ENCODE assay signal across 21 mouse cellular contexts in the genomic region with DNA sequence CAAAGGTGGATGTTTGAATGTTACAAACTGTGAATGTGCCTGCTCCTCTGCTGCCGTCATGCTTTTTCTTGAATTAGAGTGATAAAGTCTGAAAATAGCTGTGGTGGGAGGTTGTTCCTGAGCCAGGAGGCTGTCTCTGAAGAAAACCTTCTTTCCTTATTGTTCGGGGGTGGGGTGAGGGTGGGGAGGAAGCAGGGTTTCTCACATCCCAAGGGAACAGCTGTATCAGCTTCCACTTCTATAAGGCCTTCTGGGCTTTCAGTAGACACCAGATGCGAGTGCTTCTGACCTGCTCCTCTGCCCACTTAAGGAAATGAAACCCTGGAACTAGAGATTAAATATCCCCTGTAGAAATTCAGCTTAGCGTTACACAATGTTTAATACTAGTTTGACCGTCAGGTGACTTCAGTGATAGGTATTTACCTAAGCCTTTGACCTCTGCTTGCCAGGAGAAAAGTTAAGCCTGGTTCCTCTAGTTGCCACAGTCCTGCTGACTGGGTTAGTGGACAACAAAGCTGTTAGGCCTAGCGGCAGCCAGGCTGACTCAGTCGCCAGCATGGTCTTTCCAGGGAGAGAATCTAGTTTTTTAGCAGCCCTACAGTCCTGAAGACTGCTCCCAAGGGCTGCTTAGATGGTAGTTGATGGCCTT. TPM values are rescaled to one million over a fixed set of nuclear protein-coding genes. Genes with fewer than 3 reads are reported as not detected.
DNase-seq lines count a peak whose midpoint lies in the region; TF ChIP-seq lines count a peak whose summit lies in the region.
"Had no signal": no experiment of that assay in that cellular context is flagged by ENCODE, and none has a peak within 500 bp of the region (broad histone marks: within the 10 kb centered on the region; RNA-seq: fewer than 3 reads in every experiment).

No protein-coding gene starts in this region.

- peaks cover 2 to 32% of the 10 kb centered on the region in 2 experiments; a peak in 3 of 4 replicates for H3K4me1 ChIP-seq in CH12.LX (ENCODE audit: control insufficient read depth in 1 of 2, insufficient read depth in 2 of 2)
- H3K4me1 ChIP-seq: embryonic facial prominence, embryonic 13.5 days; forebrain, embryonic 12.5 days; neural tube, embryonic 15.5 days had no signal

- peaks cover 0 to 3% of the 10 kb centered on the region in 2 experiments for H3K36me3 ChIP-seq in CH12.LX (replicated peaks in 1 of 2; ENCODE audit: control insufficient read depth in 1 of 2, insufficient read depth in 1 of 2, low read length in 1 of 2)

- no peak overlapping the region for H3K4me3 ChIP-seq in left cerebral cortex, adult 2 months
- H3K4me3 ChIP-seq in CH12.LX (replicated peaks in 1 of 3; ENCODE audit: low read depth in 2 of 3, low read length in 2 of 3, poor library complexity in 1 of 3) = no peak overlapping the region
- H3K4me3 ChIP-seq: embryonic facial prominence, embryonic 13.5 days; forebrain, embryonic 12.5 days; megakaryocyte, embryonic 14.5 days; neural tube, embryonic 15.5 days had no signal

- peak; percentile 6 for DNase-seq in heart, adult 8-10 months (ENCODE audit: low spot score)
- no peak for DNase-seq in heart, postnatal 10 days
- no peak for DNase-seq in left cerebral cortex, adult 2 months (ENCODE audit: extremely low spot score in 1 of 2, low spot score in 2 of 2)
- no peak for DNase-seq in left cerebral cortex, adult 8-10 months (ENCODE audit: low spot score in 2 of 2)
- DNase-seq in CH12.LX (ENCODE audit: extremely low read depth) = peak; percentile 39
- peak; percentile 36 for DNase-seq in gonadal fat pad, adult 2 months (ENCODE audit: low read depth)
- DNase-seq in urinary bladder, postnatal 14 days (ENCODE audit: low spot score) = no peak
- DNase-seq: adrenal gland, postnatal 36 days; cerebellum, adult 11 months; cerebellum, postnatal 36 days; gastrocnemius, postnatal 25 days; kidney, adult 2 months; lung, embryonic 14.5 days; retina, postnatal 1 day; spleen, adult 18-20 months had no signal

- intact Hi-C loops in heart, postnatal 10 days (cut with DNase I) = no loop called here
- intact Hi-C loops in left cerebral cortex, adult 2 months (cut with DNase I) = loop anchor here (1.0 to 2.0 kb wide), 2 partner anchors 50 to 103 kb away; a partner anchor contains a TSS

- H3K79me2 ChIP-seq in CH12.LX (replicated peaks; ENCODE audit: control insufficient read depth, extremely low read depth, insufficient read depth, poor library complexity, severe bottlenecking) = no peaks in the 10 kb centered on the region

- in situ Hi-C loops in CH12.LX (cut with MboI; ENCODE audit: low pct_ligation_motif_present, low pct_unique_long_range_greater_than_20kb, low sequenced_read_pairs) = no loop called here

- TF ChIP-seq POLR2A in CH12.LX (IDR thresholded peaks at IDR 0.05; ENCODE audit: low read depth, low read length) = no peak

- dilution Hi-C loops in CH12.LX (cut with MboI; ENCODE audit: extremely low pct_ligation_motif_present, extremely low pct_unique_long_range_greater_than_20kb, low sequenced_read_pairs) = no loop called here

- peak overlapping the region; percentile 60; the same call in 1 of the 2 replicates for H3K4me2 ChIP-seq in CH12.LX (ENCODE audit: insufficient read depth, low read depth, poor library complexity, severe bottlenecking)
- H3K4me2 ChIP-seq: embryonic facial prominence, embryonic 13.5 days; forebrain, embryonic 12.5 days; hindbrain, embryonic 14.5 days; lung, embryonic 14.5 days; neural tube, embryonic 15.5 days had no signal

- peak; percentile 50 for TF ChIP-seq EP300 in CH12.LX (IDR thresholded peaks at IDR 0.05; ENCODE audit: low read length)

- TF ChIP-seq RAD21 in CH12.LX (IDR thresholded peaks at IDR 0.05; ENCODE audit: low read depth, low read length) = no peak

- H3K27me3 ChIP-seq in CH12.LX (replicated peaks) = no peaks in the 10 kb centered on the region
- H3K27me3 ChIP-seq: embryonic facial prominence, embryonic 13.5 days; forebrain, embryonic 12.5 days; megakaryocyte, embryonic 14.5 days; neural tube, embryonic 15.5 days had no signal

- no peaks in the 10 kb centered on the region for H3K9me3 ChIP-seq in CH12.LX (replicated peaks; ENCODE audit: low read length)
- H3K9me3 ChIP-seq: embryonic facial prominence, embryonic 13.5 days; forebrain, embryonic 12.5 days; megakaryocyte, embryonic 14.5 days; neural tube, embryonic 15.5 days had no signal

- no peak overlapping the region for H3K9ac ChIP-seq in CH12.LX (ENCODE audit: insufficient read depth, low read depth)
- H3K9ac ChIP-seq: embryonic facial prominence, embryonic 13.5 days; forebrain, embryonic 12.5 days; hindbrain, embryonic 14.5 days; lung, embryonic 14.5 days; neural tube, embryonic 15.5 days had no signal

- peak overlapping the region; percentile 72 for H3K27ac ChIP-seq in left cerebral cortex, adult 2 months
- no peak overlapping the region for H3K27ac ChIP-seq in CH12.LX (ENCODE audit: insufficient read depth, low read depth)
- H3K27ac ChIP-seq: embryonic facial prominence, embryonic 13.5 days; forebrain, embryonic 12.5 days; hindbrain, embryonic 14.5 days; neural tube, embryonic 15.5 days had no signal

- TF ChIP-seq CTCF in left cerebral cortex, adult 2 months (IDR thresholded peaks at IDR 0.05) = no peak
- TF ChIP-seq CTCF in CH12.LX (conservative IDR thresholded peaks at IDR 0.05 in 1 of 2, IDR thresholded peaks at IDR 0.05 in 1 of 2; ENCODE audit: low read depth in 2 of 2, low read length in 2 of 2) = no peak

TF ChIP-seq in CH12.LX, 34 proteins besides CTCF, POLR2A, EP300 and RAD21:
- TF ChIP-seq JUND (conservative IDR thresholded peaks at IDR 0.05; ENCODE audit: low read depth, low read length) = no peak
- TF ChIP-seq ETS1 (conservative IDR thresholded peaks at IDR 0.05; ENCODE audit: low read depth, low read length) = 0 out of 2 replicates have a peak, but pooled peaks have one; percentile 23

RNA-seq across cellular contexts. Expression of a gene that starts 26.7 kb away (rescaled TPM):
- not detected for total RNA-seq in heart, adult 8-10 months (2022)
- total RNA-seq in heart, postnatal 10 days (2021) = under 1 TPM in 1 of 2 experiments, not detected in 1; 0.69 TPM
- 1 to 10 TPM in 1 of 2 experiments, under 1 TPM in 1; 0.75 to 1.4 TPM for total RNA-seq in left cerebral cortex, adult 2 months (2021)
- total RNA-seq in left cerebral cortex, adult 8-10 months (2022) = 1 to 10 TPM; 1.2 to 1.8 (median 1.4) TPM
- total RNA-seq in CH12.LX (2012; rRNA removed) (0.25 TPM in 1 of 2 replicates, not detected in the other), CH12.LX (2014; rRNA removed) (not detected in 2 replicates)
- 1.1 and 1.5 TPM in 2 replicates for polyA plus RNA-seq in CH12.LX (2012; ENCODE audit: insufficient read length, low read depth)
- polyA plus RNA-seq in gonadal fat pad, adult 2 months (2012; rRNA removed) = 0.50 and 0.74 TPM in 2 replicates
- polyA plus RNA-seq: embryonic facial prominence, embryonic 13.5 days; hindbrain, embryonic 14.5 days; kidney, adult 2 months; limb, embryonic 11.5 days; neural tube, embryonic 15.5 days had no signal

RNA-seq across cellular contexts. Expression of a gene that starts 27.9 kb away (rescaled TPM):
- 1 to 10 TPM; 6.6 to 9.2 (median 8.7) TPM for total RNA-seq in heart, adult 8-10 months (2022)
- total RNA-seq in heart, postnatal 10 days (2021) = 10 to 100 TPM; 13.9 to 16.7 TPM
- 1 to 10 TPM; 6.7 to 8.7 TPM for total RNA-seq in left cerebral cortex, adult 2 months (2021)
- total RNA-seq in left cerebral cortex, adult 8-10 months (2022) = 1 to 10 TPM; 7.4 to 9.9 (median 9.3) TPM
- total RNA-seq in CH12.LX (2012; rRNA removed) (18.6 and 23.2 TPM in 2 replicates), CH12.LX (2014; rRNA removed) (19.2 and 20.0 TPM in 2 replicates)
- polyA plus RNA-seq in CH12.LX (2012; ENCODE audit: insufficient read length, low read depth) = 37.4 and 40.3 TPM in 2 replicates
- 8.3 and 8.4 TPM in 2 replicates for polyA plus RNA-seq in gonadal fat pad, adult 2 months (2012; rRNA removed)

RNA-seq across cellular contexts. Expression of a gene that starts 50.0 kb away (rescaled TPM):
- total RNA-seq in heart, adult 8-10 months (2022) = 1 to 10 TPM; 3.0 to 4.4 (median 3.7) TPM
- 10 to 100 TPM; 18.1 to 19.8 TPM for total RNA-seq in heart, postnatal 10 days (2021)
- 10 to 100 TPM; 53.9 to 57.3 TPM for total RNA-seq in left cerebral cortex, adult 2 months (2021)
- 10 to 100 TPM; 34.5 to 39.8 (median 38.7) TPM for total RNA-seq in left cerebral cortex, adult 8-10 months (2022)
- total RNA-seq in CH12.LX (2012; rRNA removed) = 10.3 and 13.4 TPM in 2 replicates
- 17.8 and 21.4 TPM in 2 replicates for total RNA-seq in CH12.LX (2014; rRNA removed)
- polyA plus RNA-seq in CH12.LX (2012; ENCODE audit: insufficient read length, low read depth) = 17.4 and 18.2 TPM in 2 replicates
- 11.2 and 12.2 TPM in 2 replicates for polyA plus RNA-seq in gonadal fat pad, adult 2 months (2012; rRNA removed)

Comparison
In these comparisons a context has a peak if more than half of its experiments do, and no peak if none do; other contexts are left out.
1. DNase-seq: peak in heart, adult 8-10 months (single experiment), CH12.LX (single experiment) and gonadal fat pad, adult 2 months (single experiment); none in heart, postnatal 10 days (0 of 2), left cerebral cortex, adult 2 months (0 of 2), left cerebral cortex, adult 8-10 months (0 of 2) and urinary bladder, postnatal 14 days (single experiment).